ENCODE assay signal across 13 mouse cellular contexts in the genomic region with DNA sequence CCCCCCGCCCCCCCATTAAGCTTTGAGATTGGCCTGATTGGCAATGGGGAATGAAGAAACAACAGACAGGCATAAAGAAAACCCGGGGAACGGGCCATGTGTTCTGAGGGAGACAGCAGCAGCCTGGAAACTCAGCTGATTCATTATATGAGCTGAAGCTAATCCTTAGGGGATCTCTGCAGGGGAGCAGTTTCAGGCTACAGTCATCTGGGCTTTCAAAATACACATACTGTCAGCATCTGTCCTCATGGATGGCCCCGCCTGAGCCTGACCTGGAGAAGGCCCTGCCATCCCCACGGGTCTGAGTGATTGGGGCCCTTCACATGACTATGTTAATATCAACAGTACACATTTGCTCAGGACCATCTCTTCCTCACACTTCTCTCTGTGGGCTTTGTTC.
"Had no signal": no experiment of that assay in that cellular context is flagged by ENCODE, and none has a peak within 500 bp of the region (broad histone marks: within the 10 kb centered on the region; RNA-seq: fewer than 3 reads in every experiment).

No protein-coding gene starts in this region.

- DNase-seq: kidney, adult 11 months; kidney, postnatal 10 days; kidney, postnatal 4 days; liver; lung, adult 18-20 months; right cerebral cortex, postnatal 4 days; spleen, adult 18-20 months; thymus, adult 18-20 months; thymus, postnatal 14 days had no signal

- H3K9ac ChIP-seq: limb, embryonic 12.5 days; liver, embryonic 14.5 days; midbrain, embryonic 15.5 days had no signal

- H3K27ac ChIP-seq: layer of hippocampus, adult 2 months; limb, embryonic 12.5 days; liver, embryonic 14.5 days; midbrain, embryonic 15.5 days had no signal

- H3K4me2 ChIP-seq: limb, embryonic 12.5 days; midbrain, embryonic 15.5 days had no signal

- H3K4me3 ChIP-seq: layer of hippocampus, adult 2 months; limb, embryonic 12.5 days; midbrain, embryonic 15.5 days had no signal

- H3K36me3 ChIP-seq: midbrain, embryonic 15.5 days had no signal

- H3K27me3 ChIP-seq: limb, embryonic 12.5 days; midbrain, embryonic 15.5 days had no signal

- H3K9me3 ChIP-seq: midbrain, embryonic 15.5 days had no signal

- ATAC-seq: midbrain, embryonic 15.5 days had no signal
